Mouse (Mus musculus) gastrocnemius, adult 18-20 months (tissue): Measurements from ENCODE around the gene Vmn2r65. TPM values are rescaled to one million over a fixed set of nuclear protein-coding genes. Genes with fewer than 3 reads are reported as not detected.

Experiments used
- DNase-seq: peaks from one replicate; pipeline ENCODE4 v3.0.0; 2021; ENCODE audit warnings: low spot score
- long read RNA-seq, 2 experiments: library from polyadenylated mRNA; stranded (forward); transcript quantifications; one replicate each; pipeline ENCODE4 v2.0.0; 2021
- total RNA-seq, 2 experiments: library from RNA; stranded (reverse); gene quantifications; 2 replicates each; pipeline ENCODE4 v1.2.3; 2021

The Vmn2r65 gene
- total RNA-seq = not detected
- long read RNA-seq, experiment 1 = 0 reads
- long read RNA-seq, experiment 2 = 0 reads

DNA sequence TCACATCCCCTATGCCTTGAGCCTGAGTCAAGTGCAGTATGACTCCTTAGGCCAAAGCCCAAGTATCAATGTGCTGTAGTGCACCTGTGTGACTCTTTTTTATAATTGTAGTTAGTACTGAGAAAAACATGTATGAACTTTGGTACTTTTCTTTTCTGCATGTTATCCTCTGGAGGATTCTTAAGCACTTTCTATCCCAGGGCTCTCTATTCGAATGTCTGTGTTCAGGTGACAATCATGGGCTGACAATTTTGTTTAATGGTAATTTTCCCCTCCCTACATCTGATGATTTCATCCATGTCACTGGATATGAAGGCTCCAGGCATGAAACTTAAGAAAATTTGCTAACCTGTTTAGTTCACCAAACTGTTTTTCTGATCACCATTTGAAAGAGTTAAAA is at the start of gene Vmn2r65:
TSS of gene Vmn2r65 (minus strand) at position 101 of the 400 bp plus-strand sequence.
- DNase-seq = no peak

- DNase-seq = no peak
Observed at GRCm38 (mm10) chr7:85012168-85012567, 48.3 kb upstream of the Vmn2r65 start, which contains the start of gene Vmn2r66. Gene Vmn2r66 (minus strand): TSS chr7:85012268.

GRCm38 (mm10) chr7:84996694-84997093 is 32.8 kb upstream of the Vmn2r65 start:
- DNase-seq = no peak

Other genes starting within 250 kb of the Vmn2r65 start
- not detected for gene Olfr291, start 110.6 kb downstream of the Vmn2r65 start, total RNA-seq
- gene Vmn2r66, start 48.2 kb upstream of the Vmn2r65 start, total RNA-seq = not detected
- gene Vmn2r67, start 191.9 kb upstream of the Vmn2r65 start, total RNA-seq = not detected